Mouse (Mus musculus): Measurements from ENCODE around the gene Aldh3a2. TPM values are rescaled to one million over a fixed set of nuclear protein-coding genes. Genes with fewer than 3 reads are reported as not detected.
A peak's percentile ranks its signal among the peaks of the same experiment; 100 is the strongest.
"Not testable (repeated sequence)": the region's sequence is repeated elsewhere in the genome, so short reads cannot be mapped to it uniquely, and the experiment has no call there.

Aldh3a2 gene
- total and polyA plus RNA-seq, 2 experiments from 2014 or later = 34.0 to 50.2 TPM

GRCm38 (mm10) chr11:61193392-61193791 lies 73.9 kb downstream of the Aldh3a2 start:
- 10% methylated on average over 9 of the region's 9 CpGs for WGBS
- peak; percentile 86 for ATAC-seq
- H3K27me3 ChIP-seq (ENCODE audit: insufficient read depth, low read length) = no peaks in the 10 kb centered on the region

GRCm38 (mm10) chr11:61192779-61193178 lies 74.5 kb downstream of the Aldh3a2 start:
- Histone ChIP-seq H3K4me1 (ENCODE audit: insufficient read depth) (no peaks in the 10 kb centered on the region), H3K36me3 (ENCODE audit: insufficient read depth) (no peaks in the 10 kb centered on the region), H3K4me2 (ENCODE audit: low read depth) (no peak overlapping the region), H3K4me3 (ENCODE audit: low read depth, low read length) (no peak overlapping the region), H3K9ac (no peak overlapping the region), H3K9me3 (ENCODE audit: low read length) (no peaks in the 10 kb centered on the region), H3K27ac (ENCODE audit: low read depth, low read length) (no peak overlapping the region), H3K27me3 (ENCODE audit: insufficient read depth, low read length) (no peaks in the 10 kb centered on the region)
- WGBS = 87% methylated on average over 2 of the region's 2 CpGs
- ATAC-seq (no peak), DNase-seq (no peak)
- TF ChIP-seq CTCF (IDR thresholded peaks at IDR 0.05; ENCODE audit: low read depth) = no peak

More at GRCm38 (mm10) chr11:61193392-61193791, 73.9 kb downstream of the Aldh3a2 start:
- Histone ChIP-seq H3K9ac (no peak overlapping the region), H3K36me3 (ENCODE audit: insufficient read depth) (no peaks in the 10 kb centered on the region), H3K4me3 (ENCODE audit: low read depth, low read length) (no peak overlapping the region), H3K27ac (ENCODE audit: low read depth, low read length) (no peak overlapping the region), H3K4me2 (ENCODE audit: low read depth) (no peak overlapping the region), H3K4me1 (ENCODE audit: insufficient read depth) (no peaks in the 10 kb centered on the region), H3K9me3 (ENCODE audit: low read length) (no peaks in the 10 kb centered on the region)
- TF ChIP-seq CTCF (IDR thresholded peaks at IDR 0.05; ENCODE audit: low read depth) = peak; percentile 97
- peak; percentile 89 for DNase-seq

- H3K9me3 ChIP-seq (ENCODE audit: low read length); ATAC-seq; H3K4me3 ChIP-seq (ENCODE audit: low read depth, low read length); H3K9ac ChIP-seq; DNase-seq; H3K27me3 ChIP-seq (ENCODE audit: insufficient read depth, low read length); H3K36me3 ChIP-seq (ENCODE audit: insufficient read depth); H3K4me2 ChIP-seq (ENCODE audit: low read depth); H3K27ac ChIP-seq (ENCODE audit: low read depth, low read length); H3K4me1 ChIP-seq (ENCODE audit: insufficient read depth): not testable (repeated sequence)
- WGBS = 87% methylated on average over 7 of the region's 10 CpGs
These were observed 75.1 kb downstream of the Aldh3a2 start for GRCm38 (mm10) chr11:61192123-61192522.

GRCm38 (mm10) chr11:61190776-61191175 lies 76.5 kb downstream of the Aldh3a2 start:
- no peak overlapping the region for H3K4me2 ChIP-seq (ENCODE audit: low read depth)
- DNase-seq (peak; percentile 59), ATAC-seq (peak; percentile 72)
- no peak for TF ChIP-seq CTCF (IDR thresholded peaks at IDR 0.05; ENCODE audit: low read depth)
- H3K4me1 ChIP-seq (ENCODE audit: insufficient read depth) = no peaks in the 10 kb centered on the region
- no peak overlapping the region for H3K27ac ChIP-seq (ENCODE audit: low read depth, low read length)
- no peaks in the 10 kb centered on the region for H3K36me3 ChIP-seq (ENCODE audit: insufficient read depth)
- WGBS = 42% methylated on average over 2 of the region's 2 CpGs
- H3K27me3 ChIP-seq (ENCODE audit: insufficient read depth, low read length) = no peaks in the 10 kb centered on the region
- H3K9ac ChIP-seq = no peak overlapping the region
- H3K9me3 ChIP-seq (ENCODE audit: low read length) = no peaks in the 10 kb centered on the region
- H3K4me3 ChIP-seq (ENCODE audit: low read depth, low read length) = no peak overlapping the region

- Histone ChIP-seq H3K9ac (no peak overlapping the region), H3K4me3 (ENCODE audit: low read depth, low read length) (no peak overlapping the region), H3K27ac (ENCODE audit: low read depth, low read length) (no peak overlapping the region), H3K4me1 (ENCODE audit: insufficient read depth) (no peaks in the 10 kb centered on the region), H3K36me3 (ENCODE audit: insufficient read depth) (no peaks in the 10 kb centered on the region), H3K27me3 (ENCODE audit: insufficient read depth, low read length) (no peaks in the 10 kb centered on the region), H3K9me3 (ENCODE audit: low read length) (no peaks in the 10 kb centered on the region), H3K4me2 (ENCODE audit: low read depth) (no peak overlapping the region)
- DNase-seq = no peak
- WGBS = 50% methylated on average over 1 of the region's 1 CpGs
- ATAC-seq = no peak
- no peak for TF ChIP-seq CTCF (IDR thresholded peaks at IDR 0.05; ENCODE audit: low read depth)
These were observed 83.4 kb downstream of the Aldh3a2 start for GRCm38 (mm10) chr11:61183820-61184219.

- Histone ChIP-seq H3K9me3 (ENCODE audit: low read length) (no peaks in the 10 kb centered on the region), H3K4me1 (ENCODE audit: insufficient read depth) (no peaks in the 10 kb centered on the region), H3K4me3 (ENCODE audit: low read depth, low read length) (no peak overlapping the region), H3K27me3 (ENCODE audit: insufficient read depth, low read length) (no peaks in the 10 kb centered on the region), H3K36me3 (ENCODE audit: insufficient read depth) (no peaks in the 10 kb centered on the region), H3K4me2 (ENCODE audit: low read depth) (no peak overlapping the region), H3K9ac (no peak overlapping the region), H3K27ac (ENCODE audit: low read depth, low read length) (no peak overlapping the region)
- DNase-seq (no peak), ATAC-seq (no peak)
- TF ChIP-seq CTCF (IDR thresholded peaks at IDR 0.05; ENCODE audit: low read depth) = no peak
These were observed 85.6 kb downstream of the Aldh3a2 start for GRCm38 (mm10) chr11:61181624-61182023.

GRCm38 (mm10) chr11:61180361-61180760 lies 86.9 kb downstream of the Aldh3a2 start:
- H3K9me3 ChIP-seq (ENCODE audit: low read length) = no peaks in the 10 kb centered on the region
- H3K9ac ChIP-seq = no peak overlapping the region
- H3K27me3 ChIP-seq (ENCODE audit: insufficient read depth, low read length) = no peaks in the 10 kb centered on the region
- no peak overlapping the region for H3K4me3 ChIP-seq (ENCODE audit: low read depth, low read length)
- WGBS = 55% methylated on average over 3 of the region's 3 CpGs
- DNase-seq (peak; percentile 81), ATAC-seq (peak; percentile 44; the same call in 1 of the 2 replicates)
- H3K27ac ChIP-seq (ENCODE audit: low read depth, low read length) = peak overlapping the region; percentile 64
- H3K4me1 ChIP-seq (ENCODE audit: insufficient read depth) = peaks cover 5% of the 10 kb centered on the region; the same call in 1 of the 2 replicates
- no peak for TF ChIP-seq CTCF (IDR thresholded peaks at IDR 0.05; ENCODE audit: low read depth)
- H3K4me2 ChIP-seq (ENCODE audit: low read depth) = no peak overlapping the region
- no peaks in the 10 kb centered on the region for H3K36me3 ChIP-seq (ENCODE audit: insufficient read depth)

GRCm38 (mm10) chr11:61176321-61176720 lies 90.9 kb downstream of the Aldh3a2 start:
- no peak overlapping the region for H3K9ac ChIP-seq

More at GRCm38 (mm10) chr11:61176321-61176720, 90.9 kb downstream of the Aldh3a2 start:
- ATAC-seq (no peak), DNase-seq (no peak)
- no peaks in the 10 kb centered on the region for H3K9me3 ChIP-seq (ENCODE audit: low read length)
- TF ChIP-seq CTCF (IDR thresholded peaks at IDR 0.05; ENCODE audit: low read depth) = no peak
- peaks cover 13% of the 10 kb centered on the region for H3K4me1 ChIP-seq (ENCODE audit: insufficient read depth)
- no peaks in the 10 kb centered on the region for H3K36me3 ChIP-seq (ENCODE audit: insufficient read depth)
- no peak overlapping the region for H3K4me2 ChIP-seq (ENCODE audit: low read depth)
- WGBS = 96% methylated on average over 1 of the region's 1 CpGs
- H3K27me3 ChIP-seq (ENCODE audit: insufficient read depth, low read length) = no peaks in the 10 kb centered on the region
- no peak overlapping the region for H3K4me3 ChIP-seq (ENCODE audit: low read depth, low read length)
- peak overlapping the region; percentile 100 for H3K27ac ChIP-seq (ENCODE audit: low read depth, low read length)
